Mouse (Mus musculus) C2C12 (cell line): ENCODE measurements around the gene Gm17660. TPM values are rescaled to one million over a fixed set of nuclear protein-coding genes. Genes with fewer than 3 reads are reported as not detected.

Source experiments
- H3K27me3 ChIP-seq: one replicate; pipeline ENCODE4 v1.6.1; 2011; ENCODE audit not compliant: control insufficient read depth, insufficient read depth, insufficient read length
- H3K36me3 ChIP-seq: one replicate; pipeline ENCODE4 v1.6.1; 2011; ENCODE audit not compliant: control insufficient read depth, insufficient read depth
- H3K4me3 ChIP-seq: one replicate; pipeline ENCODE4 v1.5.1; 2011; ENCODE audit warnings: mild to moderate bottlenecking, control low read depth; ENCODE audit not compliant: poor library complexity, insufficient read depth, severe bottlenecking
- H3K79me2 ChIP-seq: one replicate; pipeline ENCODE4 v1.6.1; 2011; ENCODE audit not compliant: control insufficient read depth, insufficient read depth
- H3K79me3 ChIP-seq: one replicate; pipeline ENCODE4 v1.6.1; 2011; ENCODE audit warnings: low read depth, control low read depth
- H3ac ChIP-seq: one replicate; pipeline ENCODE3; 2011; ENCODE audit warnings: low read depth; ENCODE audit not compliant: control insufficient read depth, insufficient read length
- CEBPB ChIP-seq: IDR thresholded peaks from one replicate; pipeline ENCODE4 v1.6.1; 2011; ENCODE audit warnings: low read depth, mild to moderate bottlenecking, control low read depth, moderate library complexity
- CTCF ChIP-seq: IDR thresholded peaks from one replicate; pipeline ENCODE4 v1.5.1; 2011; ENCODE audit not compliant: control insufficient read depth, insufficient read depth, insufficient read length
- FOSL1 ChIP-seq: IDR thresholded peaks from one replicate; pipeline ENCODE4 v1.8.0; 2011; ENCODE audit warnings: mild to moderate bottlenecking, low read length; ENCODE audit not compliant: poor library complexity, insufficient read depth, severe bottlenecking
- MAX ChIP-seq: IDR thresholded peaks from one replicate; pipeline ENCODE4 v1.6.1; 2011; ENCODE audit warnings: mild to moderate bottlenecking, control low read depth
- MYOD1 ChIP-seq: IDR thresholded peaks from one replicate; pipeline ENCODE4 v1.6.1; 2011; ENCODE audit warnings: low read depth; ENCODE audit not compliant: control insufficient read depth, insufficient read length
- MYOG ChIP-seq: IDR thresholded peaks from one replicate; pipeline ENCODE4 v1.6.1; 2011; ENCODE audit not compliant: control insufficient read depth, insufficient read length; ENCODE audit errors: extremely low read depth
- USF1 ChIP-seq: IDR thresholded peaks from one replicate; pipeline ENCODE4 v1.6.1; 2011; ENCODE audit warnings: low read depth, mild to moderate bottlenecking, control low read depth, moderate library complexity
- polyA plus RNA-seq: library from polyadenylated mRNA; unstranded; fragments of >200 nt; fragmentation: generic; extraction: Trizol; gene quantifications from one replicate; pipeline ENCODE4 v1.2.1, GENCODE M21; 2012; ENCODE audit warnings: missing spikeins

Gm17660 gene
- polyA plus RNA-seq, 1 experiment: not detected

DNA sequence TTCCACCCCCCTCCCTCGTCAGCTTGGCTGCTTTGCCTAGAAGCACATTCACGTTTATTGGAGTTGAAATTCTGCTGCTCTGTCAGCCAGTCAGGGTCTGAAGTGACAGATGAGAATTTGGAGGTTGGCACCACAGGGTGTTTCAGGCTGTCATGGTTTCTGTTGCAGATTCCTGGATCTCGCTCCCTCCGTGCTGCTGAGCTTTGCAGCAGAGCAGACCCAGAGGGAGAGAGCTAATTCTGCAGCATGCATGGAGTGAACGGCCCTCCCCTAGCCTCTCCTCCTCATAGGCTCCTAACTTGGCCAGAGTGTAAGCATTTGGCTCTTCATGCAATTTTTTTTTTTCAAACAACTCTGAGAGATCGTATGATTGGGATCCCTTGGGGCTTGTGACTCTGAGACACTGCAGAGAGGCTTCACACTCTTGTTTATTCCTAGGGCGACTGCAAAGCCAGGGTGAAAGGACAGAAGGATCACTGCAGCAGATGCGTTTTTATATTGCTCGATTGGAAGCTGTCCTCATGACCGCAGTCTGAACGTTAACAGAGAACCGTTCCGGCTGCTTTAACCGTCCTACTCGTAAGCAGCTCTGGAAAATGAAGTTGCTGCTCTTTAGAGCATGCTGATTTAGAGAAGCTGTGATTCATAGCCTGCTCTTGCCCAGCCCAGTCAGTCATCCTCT is 36.2 kb upstream of the Gm17660 start, which contains the start of gene Sparcl1:
Gene Sparcl1, minus strand, starts transcription at position 243 of the 682 bp plus-strand sequence.
- H3K79me3 ChIP-seq: no peaks in the 10 kb centered on the region
- no peaks in the 10 kb centered on the region for H3K36me3 ChIP-seq
- no peak within 1 kb of the TSS for H3K4me3 ChIP-seq
- H3K27me3 ChIP-seq: no peaks in the 10 kb centered on the region
- H3ac ChIP-seq: no peak within 1 kb of the TSS
- no peaks in the 10 kb centered on the region for H3K79me2 ChIP-seq
- TF ChIP-seq MYOG (no peak), MYOD1 (no peak), FOSL1 (no peak), MAX (no peak), USF1 (no peak), CTCF (no peak), CEBPB (no peak)

DNA sequence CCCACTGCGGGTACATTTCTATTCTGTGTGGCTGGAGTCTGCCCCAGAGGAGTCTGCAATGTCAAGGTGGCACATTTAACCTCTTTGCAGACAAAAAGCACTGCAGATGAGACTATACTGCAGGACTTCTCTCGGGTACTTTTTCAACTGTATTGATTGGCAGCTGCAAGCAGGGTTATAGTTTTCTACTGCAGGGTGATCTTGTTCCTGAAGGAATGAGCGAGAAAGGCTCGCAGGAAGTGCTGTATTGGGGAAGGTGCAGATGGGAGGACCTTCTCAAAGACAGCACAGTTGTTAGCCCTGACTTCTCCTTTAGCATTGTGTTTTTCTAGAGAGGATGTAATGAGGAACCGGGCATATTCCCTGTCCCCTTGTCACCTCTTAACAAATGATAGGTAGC is 35.1 kb upstream of the Gm17660 start:
- H3K4me3 ChIP-seq: no peak overlapping the region
- no peaks in the 10 kb centered on the region for H3K79me3 ChIP-seq
- H3K36me3 ChIP-seq: no peaks in the 10 kb centered on the region
- no peak overlapping the region for H3ac ChIP-seq
- TF ChIP-seq MAX (no peak), FOSL1 (no peak), CEBPB (no peak), CTCF (no peak), USF1 (no peak), MYOD1 (no peak), MYOG (no peak)
- H3K27me3 ChIP-seq: no peaks in the 10 kb centered on the region
- H3K79me2 ChIP-seq: no peaks in the 10 kb centered on the region

DNA sequence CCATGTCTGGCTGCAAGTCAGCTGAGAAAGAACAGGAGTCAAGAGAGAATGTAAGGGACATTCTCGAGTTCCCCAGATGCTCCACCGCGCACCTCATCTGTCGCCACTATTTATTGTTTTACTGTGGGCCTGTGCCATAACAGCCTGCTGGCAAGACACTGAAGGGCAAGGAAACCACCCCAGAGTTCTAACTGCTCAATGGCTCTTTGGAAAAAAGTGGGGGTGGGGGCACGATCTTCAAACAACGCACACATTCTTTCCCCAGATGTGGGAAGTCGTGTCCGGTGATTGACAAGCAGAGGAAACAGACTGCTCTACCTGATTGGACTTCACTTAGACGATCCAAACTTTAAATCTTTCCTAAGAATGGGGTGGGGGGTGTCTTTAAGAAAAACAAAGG is 34.6 kb upstream of the Gm17660 start:
- no peak overlapping the region for H3ac ChIP-seq
- TF ChIP-seq MAX: no peak
- no peak for TF ChIP-seq FOSL1
- TF ChIP-seq MYOD1: no peak
- no peak for TF ChIP-seq CTCF
- TF ChIP-seq MYOG: no peak
- TF ChIP-seq USF1: no peak
- TF ChIP-seq CEBPB: no peak
- H3K79me2 ChIP-seq: no peaks in the 10 kb centered on the region
- no peak overlapping the region for H3K4me3 ChIP-seq
- no peaks in the 10 kb centered on the region for H3K36me3 ChIP-seq
- H3K27me3 ChIP-seq: no peaks in the 10 kb centered on the region
- H3K79me3 ChIP-seq: no peaks in the 10 kb centered on the region

DNA sequence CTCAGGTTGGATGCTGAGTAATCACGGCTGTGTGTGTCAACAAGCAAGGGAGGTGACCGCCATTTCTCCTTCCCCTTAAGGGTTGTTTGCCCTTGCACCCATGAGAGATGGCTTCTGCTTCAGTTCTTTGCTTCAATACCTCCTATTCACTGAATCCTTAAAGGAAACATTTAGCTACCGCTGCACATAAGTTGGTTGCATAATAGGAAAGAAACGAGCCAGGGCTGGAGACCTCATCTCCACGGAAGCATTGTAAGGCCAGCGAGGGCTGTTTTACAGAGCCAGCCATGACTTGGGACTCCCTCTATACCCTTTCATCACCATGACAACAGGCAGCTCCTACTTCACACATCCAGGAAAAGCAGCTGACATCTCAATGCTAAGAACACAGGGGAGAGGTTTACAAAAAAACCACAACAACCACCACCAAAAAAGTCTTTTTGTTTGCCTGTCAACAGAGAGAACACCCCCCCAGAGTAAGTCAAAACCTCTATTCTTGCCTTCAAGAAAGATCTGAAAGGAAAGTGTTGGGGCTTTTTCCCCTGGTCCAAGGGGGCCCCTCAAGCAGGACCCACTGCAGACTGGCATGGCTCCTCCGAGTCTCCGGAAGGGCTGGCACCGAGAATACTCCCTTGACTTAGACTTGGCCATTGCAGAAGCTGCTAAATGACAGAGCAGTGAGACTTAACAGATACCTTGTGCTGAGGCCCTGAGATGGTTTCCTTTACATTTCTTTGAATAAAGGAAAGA is 32.9 kb upstream of the Gm17660 start:
- H3K79me2 ChIP-seq: no peaks in the 10 kb centered on the region
- H3K4me3 ChIP-seq: no peak overlapping the region
- no peak overlapping the region for H3ac ChIP-seq
- H3K27me3 ChIP-seq: no peaks in the 10 kb centered on the region
- H3K36me3 ChIP-seq: no peaks in the 10 kb centered on the region
- TF ChIP-seq USF1 (no peak), FOSL1 (no peak), CEBPB (no peak)
- no peaks in the 10 kb centered on the region for H3K79me3 ChIP-seq

DNA sequence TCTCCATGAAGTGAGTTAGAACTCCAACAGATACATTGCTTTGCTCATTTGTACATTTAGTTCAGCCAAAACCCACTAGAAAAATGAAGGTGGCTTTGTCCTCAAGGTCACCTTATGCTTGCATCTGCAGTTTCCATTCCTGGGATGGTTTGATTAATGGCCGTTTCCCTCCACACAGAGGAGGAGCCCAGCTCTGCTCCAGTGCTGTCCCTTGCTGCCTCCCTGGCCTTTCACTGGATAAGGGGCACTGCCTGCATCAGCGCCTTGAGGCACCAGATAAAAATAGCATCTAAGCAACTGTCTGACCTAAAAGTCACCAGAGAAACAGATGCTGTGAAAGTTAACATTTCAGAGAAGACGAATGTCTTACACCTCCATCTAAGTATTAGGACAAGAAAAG is 32.1 kb upstream of the Gm17660 start:
- no peaks in the 10 kb centered on the region for H3K27me3 ChIP-seq
- H3K79me3 ChIP-seq: no peaks in the 10 kb centered on the region
- no peak overlapping the region for H3ac ChIP-seq
- no peak overlapping the region for H3K4me3 ChIP-seq
- no peaks in the 10 kb centered on the region for H3K79me2 ChIP-seq
- no peak for TF ChIP-seq USF1
- TF ChIP-seq CEBPB: no peak
- no peak for TF ChIP-seq FOSL1
- no peak for TF ChIP-seq CTCF
- no peak for TF ChIP-seq MYOD1
- no peak for TF ChIP-seq MYOG
- no peak for TF ChIP-seq MAX
- H3K36me3 ChIP-seq: no peaks in the 10 kb centered on the region
